Mouse (Mus musculus) thymus, postnatal 0 days (tissue): ENCODE measurements at regions not wholly inside any gene's neighbourhood (a gene's known extent, or its start where the extent isn't known, plus 50 kb on each side); places are given as distances from the start of the nearest gene placed in this dataset.

Experiments
- DNase-seq: peaks from one replicate; pipeline ENCODE4 v3.0.0-alpha.2; 2015; ENCODE audit warnings: low spot score

DNA sequence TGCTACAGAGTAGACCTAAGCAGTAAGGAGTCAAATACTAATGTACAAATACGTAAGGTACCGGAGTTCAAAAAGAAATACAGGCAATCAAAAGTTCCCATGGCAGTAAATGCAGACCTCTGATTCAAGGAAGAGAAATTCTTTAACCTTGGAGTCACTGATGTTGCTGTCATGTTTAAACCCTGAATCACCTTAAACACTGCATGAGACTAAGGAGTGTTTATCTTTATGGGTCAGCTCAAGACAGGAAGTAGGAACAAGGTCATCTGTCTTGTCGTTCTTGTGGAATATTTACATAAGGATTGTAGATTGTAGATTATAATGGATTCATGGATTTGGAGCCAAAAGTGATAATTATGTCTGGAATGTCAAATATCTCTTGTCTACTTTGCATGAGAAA, 1708.7 kb upstream of the Slc10a2 start:
- DNase-seq: no peak

DNA sequence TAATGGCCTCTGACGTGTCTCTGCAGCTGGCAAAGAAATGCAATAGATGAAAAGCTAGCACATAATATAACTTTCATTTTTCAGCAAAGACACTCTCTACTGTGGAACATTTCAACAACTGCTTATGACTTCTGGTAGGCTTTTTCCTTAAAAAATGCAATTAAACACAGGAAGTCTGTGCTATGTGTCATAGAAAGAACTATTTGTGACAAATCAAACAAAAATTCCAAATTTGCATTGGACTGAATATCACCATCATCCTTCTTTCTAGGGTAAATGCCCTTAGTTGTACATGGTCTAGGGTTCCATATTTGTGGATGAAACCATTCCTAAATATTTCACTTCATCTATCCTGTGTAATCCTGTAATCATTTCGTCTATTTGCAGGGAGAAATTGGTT, 1702.0 kb upstream of the Slc10a2 start:
- DNase-seq: no peak

DNA sequence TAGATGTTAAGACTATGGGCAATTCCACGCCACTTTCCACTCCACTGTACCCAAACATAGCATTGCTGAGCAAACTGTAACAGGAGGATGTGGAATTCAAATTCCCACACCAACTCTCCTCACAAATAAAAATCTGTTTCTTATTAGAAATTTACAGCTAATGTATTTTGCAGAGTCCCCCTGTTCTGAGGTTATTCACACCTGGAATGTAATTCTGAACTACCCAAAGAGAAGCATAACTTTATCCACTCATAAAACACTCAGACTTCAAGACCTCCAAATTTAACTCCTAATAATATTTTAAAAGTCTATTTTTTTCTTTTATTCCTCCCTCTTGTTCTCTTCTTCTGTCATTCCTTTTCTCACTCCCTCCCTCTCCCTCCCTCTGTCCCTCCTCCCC, 1698.0 kb upstream of the Slc10a2 start:
- DNase-seq: no peak

DNA sequence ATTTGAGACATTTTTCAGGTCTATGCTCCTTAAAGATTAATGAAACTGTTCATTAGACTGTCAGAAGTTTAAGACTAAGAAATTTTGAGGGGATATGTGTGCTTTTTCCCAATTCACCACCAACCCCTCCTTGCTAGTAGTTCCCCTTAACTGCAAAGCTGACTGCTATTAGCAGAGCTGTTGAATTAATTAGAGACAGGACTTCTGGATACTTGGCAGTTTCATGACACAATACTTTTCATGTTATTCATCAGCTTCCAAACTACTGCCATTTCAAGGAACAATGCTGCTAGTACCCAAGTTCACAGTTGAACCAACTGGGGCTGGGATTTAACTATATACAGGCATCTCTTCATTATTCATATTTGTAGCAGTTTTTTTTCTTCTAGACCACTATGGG, 1695.9 kb upstream of the Slc10a2 start:
- no peak for DNase-seq

DNA sequence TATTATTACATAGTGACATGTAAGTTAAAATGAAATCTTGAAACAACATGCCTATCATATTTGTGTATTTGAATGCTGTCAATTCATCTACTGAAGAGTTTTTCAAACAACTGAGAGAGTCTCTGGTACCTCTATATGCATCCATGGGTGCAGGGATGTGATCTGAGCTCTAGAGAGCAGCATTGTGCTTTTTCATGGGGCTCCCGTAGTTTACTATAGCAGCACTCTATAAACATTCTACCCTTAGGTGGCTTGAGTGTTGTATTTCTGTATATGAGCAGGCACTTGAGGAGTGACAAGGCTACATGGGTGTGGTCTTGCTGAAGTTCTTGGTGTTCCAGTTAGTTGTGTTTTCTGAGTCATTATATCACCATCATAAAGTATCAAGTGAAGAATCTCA, 1683.9 kb upstream of the Slc10a2 start:
- DNase-seq: no peak

DNA sequence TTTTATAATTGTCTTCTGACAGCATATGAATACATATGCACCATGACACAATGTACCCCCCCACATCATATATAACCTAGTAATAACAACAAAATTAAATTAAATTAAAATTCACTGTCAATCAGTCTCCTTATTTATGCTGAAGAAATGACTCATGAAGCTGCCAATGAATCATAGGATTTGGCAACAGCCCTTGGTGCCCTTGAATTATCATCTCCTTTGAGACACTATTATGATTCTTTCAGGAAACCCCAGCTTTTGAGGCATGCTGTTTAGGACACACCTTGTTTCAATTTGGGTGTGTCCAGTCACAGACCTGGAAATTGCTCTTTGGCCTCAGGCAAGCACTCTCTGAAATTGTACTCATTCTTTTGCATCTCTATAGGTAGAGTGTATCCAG, 1675.8 kb upstream of the Slc10a2 start:
- no peak for DNase-seq

DNA sequence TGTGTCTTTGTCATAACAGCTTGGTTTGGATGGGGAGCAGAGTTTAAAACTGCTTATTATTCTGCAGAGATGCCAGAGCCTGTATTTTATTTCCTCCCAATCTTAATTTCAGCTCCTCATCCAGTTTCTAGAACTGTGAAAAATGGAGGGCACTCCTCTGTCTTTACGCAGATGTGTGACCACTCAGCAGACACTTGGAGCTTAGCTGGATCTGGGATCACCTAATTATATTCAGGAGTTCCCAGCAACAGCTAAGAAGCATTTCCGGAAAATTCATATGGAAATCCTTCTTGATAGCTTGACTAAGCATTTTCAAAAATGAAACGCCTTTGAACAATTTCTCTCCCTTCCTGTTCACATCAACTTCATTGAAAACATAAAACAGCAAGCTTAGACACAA, 1670.0 kb upstream of the Slc10a2 start:
- no peak for DNase-seq

DNA sequence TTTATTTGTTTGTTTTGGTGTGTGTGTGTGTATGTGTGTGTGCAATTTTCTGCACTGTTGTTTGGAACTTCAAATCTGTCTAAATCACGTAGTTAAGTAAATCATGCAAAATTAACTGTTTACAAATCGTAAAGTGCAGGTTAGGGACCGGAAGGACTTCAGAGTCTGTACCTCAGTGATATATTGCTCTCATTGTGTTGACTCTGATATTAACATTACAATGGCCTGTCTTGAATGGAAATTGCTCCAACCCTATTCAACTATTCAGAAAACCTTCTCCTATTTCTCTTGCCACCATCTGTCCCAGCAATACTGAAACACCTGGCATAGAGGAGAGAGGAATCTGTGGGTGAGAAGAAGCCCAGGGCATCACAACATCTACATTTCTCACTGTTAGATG, 1624.4 kb upstream of the Slc10a2 start:
- DNase-seq: no peak

DNA sequence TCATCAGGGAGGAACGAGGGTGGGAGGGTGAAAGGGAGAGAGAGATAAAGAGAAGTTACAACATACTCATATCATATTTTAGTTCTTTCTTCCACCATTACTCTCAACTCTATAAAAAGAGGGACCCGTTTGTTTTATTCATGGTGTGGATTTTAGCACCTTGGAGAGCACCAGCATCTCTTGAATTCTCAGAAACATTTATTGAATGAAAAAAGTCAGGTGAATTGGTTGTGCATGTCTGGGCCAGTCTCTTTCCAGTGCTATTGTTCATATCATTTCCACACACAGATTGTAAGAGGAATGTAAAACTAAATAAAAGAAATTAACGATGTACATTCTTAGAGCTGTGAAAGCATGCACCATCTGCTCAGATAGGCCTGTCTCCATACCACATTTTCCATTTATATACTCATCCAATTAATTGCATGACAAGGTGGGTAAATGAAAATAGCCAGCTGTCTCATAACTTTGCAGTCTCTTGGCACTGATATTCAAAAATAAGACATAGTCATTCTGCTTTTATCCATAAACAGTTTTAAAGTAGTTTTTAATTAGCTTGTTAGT, 1603.8 kb upstream of the Slc10a2 start:
- no peak for DNase-seq

DNA sequence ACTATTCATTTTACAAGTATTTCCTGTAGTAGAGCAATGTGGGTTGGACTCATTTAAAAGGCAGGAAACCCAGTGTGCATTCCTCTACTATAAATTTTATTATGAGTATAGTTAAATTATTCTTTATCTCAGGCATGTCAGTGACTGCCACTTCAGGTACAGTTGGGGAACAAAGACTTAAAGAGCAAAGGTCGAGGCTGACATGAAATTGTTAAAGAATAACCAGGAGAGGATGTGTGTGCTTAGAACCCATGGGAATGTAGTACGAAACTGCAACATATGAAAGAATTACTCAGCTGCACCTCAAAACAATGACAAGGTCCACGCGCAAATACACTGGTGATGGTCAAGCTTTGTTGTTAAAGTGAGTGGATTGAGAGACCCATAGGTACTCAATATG, 1583.4 kb upstream of the Slc10a2 start:
- DNase-seq: no peak

DNA sequence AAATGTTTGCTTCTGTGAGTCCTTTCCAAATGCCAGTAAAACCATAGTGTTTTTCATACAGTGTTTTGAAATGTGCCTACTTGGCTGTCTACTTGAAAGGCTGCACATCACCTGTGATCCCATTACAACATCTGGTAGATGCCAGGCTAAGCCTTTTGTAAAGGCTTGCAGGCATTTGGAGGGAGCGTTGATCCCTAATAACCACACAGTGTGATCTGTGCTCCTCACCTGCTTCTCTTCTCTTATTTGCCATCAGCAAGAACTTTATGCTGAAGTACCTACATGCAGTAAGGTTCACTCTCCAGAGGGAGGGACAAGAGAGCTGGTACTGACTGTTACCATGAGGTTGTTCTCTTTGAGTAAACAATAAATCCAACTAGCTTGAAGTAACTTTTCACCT, 1553.7 kb upstream of the Slc10a2 start:
- DNase-seq: no peak

DNA sequence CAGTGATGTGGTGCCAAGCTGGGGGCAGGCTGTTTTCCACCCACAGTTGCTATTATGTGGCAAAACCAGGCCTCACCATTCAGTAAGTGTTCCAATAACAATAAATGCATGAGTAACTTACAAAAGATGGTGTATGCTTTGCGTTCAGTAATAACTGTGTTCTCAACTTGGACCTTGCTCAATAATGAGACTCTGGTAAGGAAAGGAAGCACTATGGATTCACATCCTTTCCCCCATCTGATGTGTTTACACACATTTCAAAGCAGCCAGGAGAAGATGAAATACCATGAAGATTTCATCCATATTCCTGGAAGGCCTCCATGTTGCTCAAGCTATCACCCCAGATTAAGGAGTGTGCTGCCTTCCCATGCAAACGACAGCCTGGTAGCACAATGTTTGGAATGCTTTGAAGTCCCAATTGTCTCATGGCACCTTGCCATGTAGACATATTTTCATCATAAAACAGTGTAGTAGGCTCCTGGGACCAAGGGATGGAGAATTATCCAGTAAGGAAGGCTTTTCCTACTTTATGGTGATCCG, 1552.4 kb upstream of the Slc10a2 start:
- DNase-seq: no peak

DNA sequence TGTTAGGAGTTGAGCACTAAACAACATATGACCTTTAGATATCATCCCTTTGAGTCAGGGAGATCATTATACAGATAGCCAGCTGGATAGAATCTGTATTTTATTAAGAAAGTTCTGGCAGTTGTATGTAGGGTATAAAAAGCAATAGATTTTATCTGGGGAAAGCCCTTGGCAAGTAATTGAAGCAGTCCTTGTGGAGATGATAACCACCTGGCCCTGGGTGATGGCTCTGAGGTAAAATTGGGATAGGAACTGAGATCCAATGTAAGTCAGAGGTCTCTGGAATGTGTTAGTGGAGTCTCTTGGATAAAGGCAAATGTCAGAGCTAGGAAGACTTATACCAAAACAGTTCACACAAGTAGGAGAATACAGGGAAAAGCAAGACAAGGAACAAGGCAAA, 1547.0 kb upstream of the Slc10a2 start:
- DNase-seq: no peak

DNA sequence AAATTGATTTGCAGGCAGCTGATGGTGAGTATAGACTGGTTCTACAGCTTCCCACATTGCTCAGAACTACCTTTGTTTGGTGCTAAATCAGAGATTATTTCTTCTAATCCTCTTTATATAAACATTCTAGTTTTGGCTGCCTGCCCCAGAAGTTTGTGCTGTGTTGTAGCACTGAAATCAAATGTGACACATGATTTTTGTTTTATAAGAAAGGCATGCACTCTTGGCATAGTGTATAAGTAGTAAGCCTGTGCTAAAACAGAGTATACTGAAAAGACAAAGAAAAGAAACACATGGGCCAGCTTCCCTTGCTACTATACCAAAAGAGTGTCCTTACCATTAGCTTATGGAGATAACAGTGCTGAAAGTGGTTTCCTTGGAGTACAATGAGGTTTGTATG, 1542.9 kb upstream of the Slc10a2 start:
- no peak for DNase-seq

DNA sequence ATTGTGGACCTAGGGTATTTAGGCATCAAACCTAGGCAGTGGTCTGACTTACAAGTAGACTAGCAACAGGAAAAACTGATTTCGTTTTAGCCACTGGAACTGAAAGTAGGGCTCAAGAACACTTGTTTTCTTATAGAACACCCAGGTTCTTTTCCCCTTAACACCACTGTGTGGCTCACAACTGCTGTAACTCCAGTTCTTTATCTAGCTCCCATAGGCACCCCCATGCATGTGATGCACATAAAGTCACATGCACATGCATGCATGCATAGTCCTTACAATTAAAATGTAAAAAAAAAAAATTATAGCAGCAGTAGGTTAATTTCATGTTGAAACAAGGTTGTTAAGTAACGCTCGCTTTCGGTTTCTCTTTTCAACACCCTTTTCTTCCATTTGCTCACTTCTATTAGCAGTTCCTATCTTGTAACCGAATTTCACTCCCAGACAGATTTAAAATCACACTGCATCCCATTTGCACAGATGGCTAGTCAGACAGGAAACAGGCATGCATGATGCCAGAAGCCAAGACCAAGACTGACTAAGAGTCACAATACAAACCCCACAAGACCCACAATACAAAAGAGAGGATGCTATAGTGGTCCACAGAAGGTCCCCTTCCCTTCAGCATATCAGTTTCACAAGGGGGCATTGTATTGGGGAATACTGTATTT, 1540.3 kb upstream of the Slc10a2 start:
- DNase-seq: no peak

DNA sequence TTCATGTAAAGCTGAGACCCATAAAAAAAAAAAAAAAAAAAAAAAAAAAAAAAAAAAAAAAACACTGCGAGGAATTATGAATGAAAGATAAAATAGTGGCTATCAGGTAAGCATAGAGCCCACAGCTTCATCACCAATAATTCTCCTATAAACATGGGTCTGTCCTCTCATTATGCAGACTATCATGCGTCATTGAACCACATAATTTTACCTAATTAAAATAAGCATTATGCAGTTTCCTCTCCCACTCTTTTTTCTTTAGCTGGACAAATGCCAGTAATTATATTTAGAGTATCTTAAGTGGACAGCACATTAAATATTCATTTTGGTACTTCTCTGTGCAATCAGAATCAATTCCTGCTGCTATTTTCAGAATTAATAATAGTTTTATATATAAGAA, 1539.2 kb upstream of the Slc10a2 start:
- no peak for DNase-seq

DNA sequence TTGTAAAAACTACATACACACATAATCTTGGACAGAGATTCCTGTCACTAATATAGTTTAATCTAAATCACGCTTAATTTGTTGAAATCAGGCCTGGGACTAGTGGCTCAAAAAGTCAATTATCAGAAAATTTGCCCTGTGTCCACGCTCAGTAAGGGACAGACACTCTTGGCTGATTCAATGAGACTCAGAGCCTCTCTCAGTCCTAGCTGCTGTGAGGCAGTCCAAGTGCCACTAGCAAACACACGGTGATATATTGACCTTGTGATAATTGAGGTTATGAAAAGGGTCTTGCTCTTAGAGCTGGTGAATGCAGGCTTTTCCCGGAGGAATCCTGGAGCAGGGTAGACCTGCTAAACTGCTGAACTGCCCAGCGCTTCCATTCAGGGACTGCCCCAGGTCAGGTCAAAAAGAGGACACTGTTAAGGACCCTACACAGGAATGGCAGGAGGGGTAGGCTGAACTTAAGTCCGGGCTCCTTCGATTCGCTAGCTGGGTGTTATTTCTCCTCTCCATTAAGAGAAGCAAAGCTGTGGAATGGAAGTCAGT, 1521.9 kb upstream of the Slc10a2 start:
- no peak for DNase-seq

DNA sequence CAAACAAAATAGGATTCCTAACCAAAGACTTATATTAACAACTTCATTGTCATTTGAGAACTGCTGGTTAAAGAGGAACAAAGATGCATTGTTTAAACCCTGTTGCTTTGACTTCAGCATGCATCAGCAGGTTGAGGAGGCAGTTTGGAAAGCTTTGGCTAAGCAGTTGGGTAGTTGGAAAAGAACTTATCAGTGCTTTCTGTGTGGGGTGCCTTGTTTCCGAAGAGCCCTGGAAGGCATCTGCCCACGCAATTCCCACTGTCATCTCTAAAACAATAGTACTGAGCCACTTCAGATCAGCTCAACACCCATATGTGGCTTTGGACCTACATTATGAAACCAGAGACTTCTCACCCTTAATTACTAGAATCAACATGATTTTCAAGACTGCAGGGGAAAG, 1503.7 kb upstream of the Slc10a2 start:
- no peak for DNase-seq

DNA sequence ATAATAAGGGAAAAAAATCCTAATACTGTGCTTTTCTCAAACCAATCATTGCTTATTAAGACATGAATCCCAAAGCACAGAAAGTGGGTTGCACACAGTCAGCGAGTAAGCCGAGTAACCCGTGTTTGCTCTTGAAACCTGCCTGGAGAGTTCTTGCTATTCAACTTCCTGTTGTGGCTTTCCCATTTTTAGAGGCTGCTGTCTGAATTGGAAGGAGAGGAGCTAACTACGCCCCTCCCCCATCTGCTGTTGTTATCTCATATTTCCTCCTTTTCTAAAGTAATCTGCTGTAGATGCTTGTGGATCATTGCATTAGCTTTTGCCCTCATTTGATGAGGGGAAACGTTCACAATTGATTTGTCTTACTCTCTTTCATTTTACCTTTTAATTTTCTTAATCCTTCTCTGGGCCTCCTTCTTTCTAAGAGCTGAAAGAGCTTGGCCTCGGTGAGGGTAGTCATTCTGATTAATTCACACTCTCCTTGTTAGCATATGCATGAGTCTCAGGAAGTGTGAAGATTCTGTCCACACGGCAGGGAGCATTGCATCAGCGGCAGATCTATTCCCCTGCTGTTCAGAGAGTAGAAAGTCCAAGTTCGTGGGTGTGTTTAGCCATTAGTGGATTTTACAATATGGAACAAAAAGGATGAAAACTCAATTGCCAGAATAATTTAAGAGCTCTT, 1501.8 kb upstream of the Slc10a2 start:
- no peak for DNase-seq

DNA sequence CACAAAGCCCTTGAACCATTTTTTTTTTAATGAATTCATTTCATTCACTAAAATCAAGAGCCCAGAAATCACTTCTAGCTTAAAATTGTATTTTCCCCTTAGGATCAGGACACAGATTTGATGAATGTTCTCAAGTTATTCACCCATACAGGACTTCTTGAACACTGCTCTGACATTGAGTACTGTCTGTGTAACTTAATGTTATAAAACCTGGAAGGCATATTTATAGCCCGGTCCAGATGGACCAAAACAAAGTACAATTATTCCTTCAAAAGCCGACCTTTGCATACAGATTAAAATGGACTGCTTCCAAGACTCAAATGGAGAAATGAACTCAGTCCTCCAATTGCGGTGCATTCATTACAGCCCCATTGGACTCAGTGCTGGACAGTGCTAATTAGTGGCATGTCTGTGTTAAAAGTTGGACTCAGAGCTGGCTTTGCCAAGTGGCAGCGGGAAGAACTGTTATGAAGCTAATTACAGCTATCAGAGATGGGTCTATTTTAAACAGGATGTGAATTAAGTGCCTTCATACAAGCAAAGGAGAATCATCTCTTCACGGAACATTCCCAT, 1499.2 kb upstream of the Slc10a2 start:
- no peak for DNase-seq

DNA sequence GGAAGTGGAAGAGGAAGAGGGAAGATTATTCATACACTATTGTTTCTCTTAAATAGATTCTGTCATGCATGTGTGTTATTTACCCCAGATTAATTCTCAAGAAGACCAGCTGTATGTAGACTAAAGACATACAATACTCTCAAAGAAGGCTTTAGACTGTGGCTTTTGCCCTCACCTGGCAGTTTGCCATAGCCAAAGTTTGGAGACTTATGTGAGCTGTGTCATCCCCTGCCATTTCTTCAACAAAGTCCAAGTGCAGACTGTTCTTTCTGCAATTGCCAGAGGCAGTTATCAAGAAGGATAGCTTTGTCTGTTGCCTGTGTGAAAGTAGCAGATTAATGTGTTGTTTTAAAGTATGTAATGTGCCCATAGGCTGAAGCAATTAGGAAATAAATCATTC, 1485.0 kb upstream of the Slc10a2 start:
- no peak for DNase-seq
